Mouse (Mus musculus): ENCODE measurements around the gene Shld2. TPM values are rescaled to one million over a fixed set of nuclear protein-coding genes. Genes with fewer than 3 reads are reported as not detected.
"Not testable (repeated sequence)": the region's sequence is repeated elsewhere in the genome, so short reads cannot be mapped to it uniquely, and the experiment has no call there.

The Shld2 gene
- polyA plus RNA-seq, 1 experiment from 2014 or later = 7.1 TPM

DNA sequence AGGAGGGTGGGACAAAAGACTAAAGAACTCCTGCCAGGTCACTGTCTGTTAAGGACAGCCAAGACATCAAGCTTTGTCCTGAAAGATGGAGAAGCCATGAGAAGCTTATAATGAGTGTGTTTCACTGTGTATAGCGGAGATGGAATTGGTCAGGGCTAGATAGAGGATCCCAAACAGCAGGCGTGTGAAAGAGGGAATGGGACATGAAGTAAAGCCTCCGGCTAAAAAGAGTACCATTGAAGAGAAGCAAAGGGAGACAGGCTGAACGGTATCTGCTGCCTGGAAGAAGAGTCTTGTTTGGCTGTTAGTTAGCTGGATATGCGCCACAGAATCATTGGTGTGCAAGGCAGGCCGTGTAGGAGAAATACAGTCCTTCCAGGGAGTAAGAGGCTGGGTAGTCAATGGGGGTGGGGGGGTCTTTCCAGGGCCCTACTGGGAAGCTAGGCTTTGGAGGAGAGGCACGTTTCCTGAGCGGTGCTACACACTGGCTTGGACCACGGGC, 20.4 kb upstream of the Shld2 start:
- Histone ChIP-seq H3K9ac (ENCODE audit: low read depth, low read length) (no peak overlapping the region), H3K27ac (ENCODE audit: low read length) (no peak overlapping the region), H3K27me3 (replicated peaks; ENCODE audit: control insufficient read depth, insufficient read depth, low read length) (no peaks in the 10 kb centered on the region), H3K4me2 (ENCODE audit: low read depth, low read length) (no peak overlapping the region), H3K36me3 (ENCODE audit: control insufficient read depth, insufficient read depth, low read length) (peaks cover 18% of the 10 kb centered on the region), H3K9me3 (ENCODE audit: control insufficient read depth, low read length) (no peaks in the 10 kb centered on the region), H3K4me1 (ENCODE audit: control insufficient read depth, insufficient read depth, low read length) (no peaks in the 10 kb centered on the region), H3K4me3 (ENCODE audit: low read length) (no peak overlapping the region)
- ATAC-seq = no peak
- 90% methylated on average over 9 of the region's 9 CpGs for WGBS

DNA sequence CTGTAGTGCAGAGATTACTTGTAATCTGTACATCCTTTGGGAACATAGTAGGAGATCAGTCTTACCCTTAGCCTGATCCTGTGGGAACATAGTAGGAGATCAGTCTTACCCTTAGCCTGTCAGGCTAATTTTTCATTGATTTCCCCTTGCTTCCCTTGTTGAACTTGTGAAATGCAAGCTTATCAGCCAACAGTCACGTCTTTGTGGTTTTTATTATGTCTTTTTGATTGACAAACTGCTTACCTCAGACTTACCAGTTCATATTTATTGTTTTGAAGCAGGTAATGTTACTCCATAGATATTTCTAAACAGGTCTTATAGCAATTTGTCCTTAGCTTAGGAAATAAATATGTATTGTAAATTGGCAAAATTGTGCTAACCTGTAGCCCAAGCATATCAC, 17.3 kb upstream of the Shld2 start:
- Histone ChIP-seq H3K9ac (ENCODE audit: low read depth, low read length) (no peak overlapping the region), H3K4me2 (ENCODE audit: low read depth, low read length) (no peak overlapping the region), H3K27ac (ENCODE audit: low read length) (no peak overlapping the region), H3K9me3 (ENCODE audit: control insufficient read depth, low read length) (no peaks in the 10 kb centered on the region), H3K27me3 (replicated peaks; ENCODE audit: control insufficient read depth, insufficient read depth, low read length) (no peaks in the 10 kb centered on the region), H3K36me3 (ENCODE audit: control insufficient read depth, insufficient read depth, low read length) (peaks cover 13% of the 10 kb centered on the region), H3K4me1 (ENCODE audit: control insufficient read depth, insufficient read depth, low read length) (no peaks in the 10 kb centered on the region), H3K4me3 (ENCODE audit: low read length) (no peak overlapping the region)
- no peak for ATAC-seq
- WGBS = 55% methylated on average over 1 of the region's 1 CpGs

DNA sequence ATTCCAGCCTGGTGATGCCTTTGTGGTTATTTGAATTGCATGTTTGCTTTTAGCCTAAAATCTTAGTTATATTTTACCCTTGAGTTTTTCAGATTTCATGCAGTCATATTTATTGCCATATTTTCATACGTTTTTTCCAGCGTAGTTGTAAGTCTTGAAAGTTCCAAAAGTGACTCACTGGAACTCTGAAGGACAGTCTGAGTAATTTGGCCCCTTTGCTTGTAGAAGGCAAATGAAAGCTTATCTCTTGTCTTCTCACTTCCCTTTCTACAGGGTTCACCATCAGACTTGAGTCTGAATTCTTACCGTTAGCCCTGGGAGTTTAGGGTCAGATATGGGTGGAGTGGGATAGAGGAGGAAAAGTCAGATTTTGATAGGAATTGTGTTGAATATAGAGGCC, 16.3 kb upstream of the Shld2 start:
- WGBS = 86% methylated on average over 3 of the region's 3 CpGs

GRCm38 (mm10) chr14:34323576-34324085, 13.3 kb upstream of the Shld2 start:
- H3K4me2 ChIP-seq (ENCODE audit: low read depth, low read length) = no peak overlapping the region
- no peaks in the 10 kb centered on the region for H3K4me1 ChIP-seq (ENCODE audit: control insufficient read depth, insufficient read depth, low read length)
- no peak overlapping the region for H3K4me3 ChIP-seq (ENCODE audit: low read length)
- ATAC-seq = no peak
- 97% methylated on average over 5 of the region's 5 CpGs for WGBS
- peaks cover 16% of the 10 kb centered on the region for H3K36me3 ChIP-seq (ENCODE audit: control insufficient read depth, insufficient read depth, low read length)
- H3K9me3 ChIP-seq (ENCODE audit: control insufficient read depth, low read length) = no peaks in the 10 kb centered on the region
- no peak overlapping the region for H3K9ac ChIP-seq (ENCODE audit: low read depth, low read length)
- H3K27ac ChIP-seq (ENCODE audit: low read length) = no peak overlapping the region
- H3K27me3 ChIP-seq (replicated peaks; ENCODE audit: control insufficient read depth, insufficient read depth, low read length) = no peaks in the 10 kb centered on the region

More for the DNA sequence above, 16.3 kb upstream of the Shld2 start:
- no peaks in the 10 kb centered on the region for H3K9me3 ChIP-seq (ENCODE audit: control insufficient read depth, low read length)
- H3K4me3 ChIP-seq (ENCODE audit: low read length) = no peak overlapping the region
- H3K9ac ChIP-seq (ENCODE audit: low read depth, low read length) = no peak overlapping the region
- no peak overlapping the region for H3K27ac ChIP-seq (ENCODE audit: low read length)
- peaks cover 11% of the 10 kb centered on the region for H3K36me3 ChIP-seq (ENCODE audit: control insufficient read depth, insufficient read depth, low read length)
- H3K27me3 ChIP-seq (replicated peaks; ENCODE audit: control insufficient read depth, insufficient read depth, low read length) = no peaks in the 10 kb centered on the region
- ATAC-seq = no peak
- no peaks in the 10 kb centered on the region for H3K4me1 ChIP-seq (ENCODE audit: control insufficient read depth, insufficient read depth, low read length)
- no peak overlapping the region for H3K4me2 ChIP-seq (ENCODE audit: low read depth, low read length)

- no peak overlapping the region for H3K4me3 ChIP-seq (ENCODE audit: low read length)
- no peaks in the 10 kb centered on the region for H3K9me3 ChIP-seq (ENCODE audit: control insufficient read depth, low read length)
- no peaks in the 10 kb centered on the region for H3K27me3 ChIP-seq (replicated peaks; ENCODE audit: control insufficient read depth, insufficient read depth, low read length)
- peaks cover 15% of the 10 kb centered on the region for H3K4me1 ChIP-seq (ENCODE audit: control insufficient read depth, insufficient read depth, low read length)
- H3K9ac ChIP-seq (ENCODE audit: low read depth, low read length) = no peak overlapping the region
- peaks cover 9% of the 10 kb centered on the region for H3K36me3 ChIP-seq (ENCODE audit: control insufficient read depth, insufficient read depth, low read length)
- no peak for ATAC-seq
- no peak overlapping the region for H3K4me2 ChIP-seq (ENCODE audit: low read depth, low read length)
- H3K27ac ChIP-seq (ENCODE audit: low read length) = no peak overlapping the region
These were observed 7.8 kb upstream of the Shld2 start for GRCm38 (mm10) chr14:34318113-34318512.

DNA sequence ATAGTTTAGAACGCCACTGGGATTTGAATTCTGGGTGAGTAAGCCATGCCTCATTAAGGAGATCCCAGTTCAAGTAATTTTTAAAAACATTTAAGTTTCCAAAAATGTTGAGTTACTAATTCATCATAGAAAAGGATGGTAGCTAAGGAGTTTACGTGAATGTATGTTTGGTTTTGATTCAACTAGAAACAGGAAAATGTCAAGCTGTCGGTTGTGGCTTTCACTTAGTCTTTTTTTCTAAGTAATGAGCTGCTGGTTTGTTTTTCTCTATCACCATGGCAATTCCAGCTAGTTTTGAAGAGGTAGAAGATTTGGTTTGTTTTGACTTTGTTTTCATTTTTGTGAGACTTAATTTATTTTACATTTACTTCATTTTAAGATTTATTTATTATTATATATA, 7.1 kb upstream of the Shld2 start:
- H3K27me3 ChIP-seq (replicated peaks; ENCODE audit: control insufficient read depth, insufficient read depth, low read length) = no peaks in the 10 kb centered on the region
- H3K9ac ChIP-seq (ENCODE audit: low read depth, low read length) = no peak overlapping the region
- H3K27ac ChIP-seq (ENCODE audit: low read length) = no peak overlapping the region
- no peaks in the 10 kb centered on the region for H3K9me3 ChIP-seq (ENCODE audit: control insufficient read depth, low read length)
- ATAC-seq = no peak
- WGBS = 74% methylated on average over 3 of the region's 3 CpGs
- peaks cover 9% of the 10 kb centered on the region for H3K36me3 ChIP-seq (ENCODE audit: control insufficient read depth, insufficient read depth, low read length)
- no peak overlapping the region for H3K4me2 ChIP-seq (ENCODE audit: low read depth, low read length)
- H3K4me3 ChIP-seq (ENCODE audit: low read length) = no peak overlapping the region
- H3K4me1 ChIP-seq (ENCODE audit: control insufficient read depth, insufficient read depth, low read length) = peaks cover 16% of the 10 kb centered on the region

- Histone ChIP-seq H3K4me1 (ENCODE audit: control insufficient read depth, insufficient read depth, low read length) (peaks cover 16% of the 10 kb centered on the region), H3K36me3 (ENCODE audit: control insufficient read depth, insufficient read depth, low read length) (peaks cover 9% of the 10 kb centered on the region), H3K4me3 (ENCODE audit: low read length) (no peak overlapping the region), H3K27ac (ENCODE audit: low read length) (no peak overlapping the region), H3K4me2 (ENCODE audit: low read depth, low read length) (no peak overlapping the region), H3K27me3 (replicated peaks; ENCODE audit: control insufficient read depth, insufficient read depth, low read length) (no peaks in the 10 kb centered on the region), H3K9me3 (ENCODE audit: control insufficient read depth, low read length) (no peaks in the 10 kb centered on the region), H3K9ac (ENCODE audit: low read depth, low read length) (no peak overlapping the region)
- no peak for ATAC-seq
- WGBS = 95% methylated on average over 2 of the region's 2 CpGs
These were observed 6.1 kb upstream of the Shld2 start for GRCm38 (mm10) chr14:34316346-34316745.

DNA sequence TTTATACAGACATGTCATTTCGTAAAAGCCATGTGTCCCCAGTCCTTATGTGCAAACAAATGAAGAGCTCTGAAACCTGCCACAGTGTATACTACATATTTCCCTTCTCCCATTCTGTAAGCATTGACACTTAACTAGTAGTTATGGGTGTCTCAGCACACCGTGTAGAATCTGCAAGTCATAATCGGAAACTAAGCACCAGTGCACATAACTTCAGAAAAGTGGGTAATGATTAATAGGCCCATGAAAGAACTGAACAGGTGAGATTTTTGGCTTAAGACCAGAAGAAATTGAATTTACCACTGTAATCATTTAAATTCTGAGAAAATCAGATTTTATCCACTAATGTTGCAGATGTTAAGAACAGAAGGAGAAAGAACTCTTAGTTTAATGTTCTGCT, 4.5 kb upstream of the Shld2 start:
- Histone ChIP-seq H3K4me1 (ENCODE audit: control insufficient read depth, insufficient read depth, low read length) (peaks cover 17% of the 10 kb centered on the region), H3K27me3 (replicated peaks; ENCODE audit: control insufficient read depth, insufficient read depth, low read length) (no peaks in the 10 kb centered on the region), H3K9me3 (ENCODE audit: control insufficient read depth, low read length) (no peaks in the 10 kb centered on the region), H3K4me3 (ENCODE audit: low read length) (no peak overlapping the region), H3K36me3 (ENCODE audit: control insufficient read depth, insufficient read depth, low read length) (peaks cover 5% of the 10 kb centered on the region), H3K9ac (ENCODE audit: low read depth, low read length) (no peak overlapping the region), H3K27ac (ENCODE audit: low read length) (no peak overlapping the region), H3K4me2 (ENCODE audit: low read depth, low read length) (no peak overlapping the region)
- ATAC-seq = no peak
- 47% methylated on average over 3 of the region's 3 CpGs for WGBS

- H3K4me1 ChIP-seq (ENCODE audit: control insufficient read depth, insufficient read depth, low read length) = peaks cover 20% of the 10 kb centered on the region
- not testable (repeated sequence) for H3K9ac ChIP-seq (ENCODE audit: low read depth, low read length); H3K4me2 ChIP-seq (ENCODE audit: low read depth, low read length); H3K27ac ChIP-seq (ENCODE audit: low read length); H3K36me3 ChIP-seq (ENCODE audit: control insufficient read depth, insufficient read depth, low read length); H3K27me3 ChIP-seq (replicated peaks; ENCODE audit: control insufficient read depth, insufficient read depth, low read length); H3K9me3 ChIP-seq (ENCODE audit: control insufficient read depth, low read length); ATAC-seq; H3K4me3 ChIP-seq (ENCODE audit: low read length)
- 81% methylated on average over 8 of the region's 8 CpGs for WGBS
These were observed 4.1 kb upstream of the Shld2 start for GRCm38 (mm10) chr14:34314383-34314782.

DNA sequence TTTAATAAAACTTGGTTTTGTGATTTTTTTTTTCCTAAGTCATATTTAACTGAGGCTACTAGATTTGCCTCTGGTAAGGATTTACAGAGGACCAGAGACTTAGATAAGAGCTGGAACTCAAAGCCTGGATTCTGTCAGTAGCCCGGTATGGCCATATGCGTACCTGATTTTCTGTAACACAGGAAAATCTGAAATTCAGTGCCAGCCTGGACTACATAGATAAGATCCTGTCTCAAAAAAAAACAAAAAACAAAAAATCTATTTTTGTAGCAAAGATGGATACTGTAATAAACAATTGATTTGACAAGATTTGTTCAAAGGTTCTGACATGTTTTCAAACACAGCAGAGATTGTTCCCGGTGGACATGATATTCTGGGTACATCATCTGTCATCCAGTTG, 3.3 kb upstream of the Shld2 start:
- Histone ChIP-seq H3K36me3 (ENCODE audit: control insufficient read depth, insufficient read depth, low read length) (no peaks in the 10 kb centered on the region), H3K9me3 (ENCODE audit: control insufficient read depth, low read length) (no peaks in the 10 kb centered on the region), H3K9ac (ENCODE audit: low read depth, low read length) (no peak overlapping the region), H3K27ac (ENCODE audit: low read length) (no peak overlapping the region), H3K4me3 (ENCODE audit: low read length) (no peak overlapping the region), H3K4me1 (ENCODE audit: control insufficient read depth, insufficient read depth, low read length) (peaks cover 22% of the 10 kb centered on the region), H3K4me2 (ENCODE audit: low read depth, low read length) (0 out of 2 replicates have a peak overlapping the region, but pooled peaks have one; percentile 82), H3K27me3 (replicated peaks; ENCODE audit: control insufficient read depth, insufficient read depth, low read length) (no peaks in the 10 kb centered on the region)
- 58% methylated on average over 3 of the region's 3 CpGs for WGBS
- ATAC-seq = no peak

Data from intestine, embryonic 16.5 days (tissue).